Mouse (Mus musculus) ES-E14 (cell line): ENCODE measurements around the gene Lefty1.

Experiments used
- HCFC1 ChIP-seq: IDR thresholded peaks from 2 replicates; pipeline ENCODE4 v1.6.1; 2012; ENCODE audit warnings: low read length, inconsistent platforms, borderline replicate concordance; ENCODE audit not compliant: insufficient read depth
- MAFK ChIP-seq: IDR thresholded peaks from 2 replicates; pipeline ENCODE4 v1.6.1; 2014; ENCODE audit warnings: mild to moderate bottlenecking, low read depth, low read length, inconsistent platforms; ENCODE audit not compliant: insufficient read depth
- ZNF384 ChIP-seq: IDR thresholded peaks from 2 replicates; pipeline ENCODE4 v1.6.1; 2012; ENCODE audit warnings: low read depth, low read length, inconsistent platforms

- TF ChIP-seq ZNF384 = no peak
- no peak for TF ChIP-seq MAFK
- TF ChIP-seq HCFC1 = no peak
Measured at GRCm38 (mm10) chr1:180905876-180906275, 28.9 kb upstream of the Lefty1 start.
